Mouse (Mus musculus) heart, adult 2 months (tissue): ENCODE measurements around the gene Akp3. TPM values are rescaled to one million over a fixed set of nuclear protein-coding genes. Genes with fewer than 3 reads are reported as not detected.

Experiments used
- DNase-seq, 2 experiments: peaks; one replicate each; pipeline ENCODE4 v3.0.0; 2021
- H3K27ac ChIP-seq: fragments of 200-600 bp; 2 replicates; pipeline ENCODE4 v1.8.1; 2022
- H3K27me3 ChIP-seq: fragments of 200-500 bp; 2 replicates; pipeline ENCODE4 v1.6.1; 2012; ENCODE audit warnings: mild to moderate bottlenecking, low read length, inconsistent platforms, mixed read lengths; ENCODE audit not compliant: control insufficient read depth, insufficient read depth
- H3K36me3 ChIP-seq: fragments of 200-500 bp; 2 replicates; pipeline ENCODE4 v1.6.1; 2012; ENCODE audit warnings: low read length, inconsistent platforms; ENCODE audit not compliant: control insufficient read depth, insufficient read depth
- H3K4me1 ChIP-seq: fragments of 200-500 bp; 2 replicates; pipeline ENCODE4 v1.6.1; 2011; ENCODE audit warnings: low read length; ENCODE audit not compliant: control insufficient read depth, insufficient read depth
- H3K4me3 ChIP-seq: fragments of 200-600 bp; 2 replicates; pipeline ENCODE4 v1.8.1; 2022
- H3K79me2 ChIP-seq: fragments of 200-500 bp; replicated peaks from 2 replicates; pipeline ENCODE4 v1.6.1; 2012; ENCODE audit warnings: mild to moderate bottlenecking, inconsistent platforms, low read length, moderate library complexity, mixed read lengths; ENCODE audit not compliant: control insufficient read depth, insufficient read depth
- H3K9ac ChIP-seq: fragments of 200-500 bp; 2 replicates; pipeline ENCODE4 v1.6.1; 2012; ENCODE audit warnings: low read depth, mild to moderate bottlenecking, control low read depth, inconsistent platforms, low read length, mixed read lengths
- CTCF ChIP-seq: fragments of 200-600 bp; IDR thresholded peaks from 2 replicates; pipeline ENCODE4 v1.8.1; 2022; ENCODE audit warnings: antibody characterized with exemption, mild to moderate bottlenecking, moderate library complexity
- EP300 ChIP-seq: fragments of 200-500 bp; IDR thresholded peaks from 2 replicates; pipeline ENCODE4 v1.6.1; 2011; ENCODE audit warnings: low read depth, low read length, control low read depth; ENCODE audit not compliant: insufficient read depth
- POLR2A ChIP-seq: fragments of 200-500 bp; IDR thresholded peaks from 2 replicates; pipeline ENCODE4 v1.6.1; 2011; ENCODE audit warnings: mild to moderate bottlenecking, low read depth, low read length, control low read depth; ENCODE audit not compliant: insufficient read depth
- WGBS: fragments of 180-500 bp; shearing (Covaris S2); methylation state at CpG from one replicate; pipeline ENCODE4 v1.1.7; 2018; 5-methylcytosine and 5-hydroxymethylcytosine counted together
- intact Hi-C: fragments of 180-260 bp; cut with DNase I; formaldehyde crosslinking; loops from one replicate; pipeline ENCODE4 v1.15.1; 2025
- polyA plus RNA-seq: library from polyadenylated mRNA; depleted of rRNA; stranded (reverse); fragments of >200 nt; gene quantifications from 2 replicates; pipeline ENCODE4 v1.2.3, GENCODE M21; 2012
- total RNA-seq, 2 experiments: library from RNA; stranded (reverse); gene quantifications; 2 replicates each; pipeline ENCODE4 v1.2.3; 2021

Akp3 gene
- total and polyA plus RNA-seq, 3 experiments, result 0.06 TPM; not detected in 2

DNA sequence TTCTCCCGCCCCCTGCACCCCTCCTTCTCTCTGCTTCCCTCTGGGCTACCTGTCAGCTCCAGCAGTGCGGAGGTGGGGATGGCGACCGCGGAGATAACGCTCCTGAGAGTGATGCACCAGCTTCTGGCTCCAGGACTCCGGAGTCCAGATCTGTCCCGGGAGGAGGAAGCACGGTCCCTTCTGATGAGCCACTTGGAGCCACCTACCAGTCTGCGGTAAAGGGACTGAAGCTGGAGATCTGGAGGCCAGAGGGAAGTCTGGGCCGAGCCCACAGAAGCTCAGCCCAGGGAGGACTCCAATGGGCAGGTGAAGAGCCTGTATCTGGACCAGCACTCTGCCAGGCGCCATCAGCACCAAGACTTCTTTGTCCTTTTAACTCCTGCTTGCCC lies 31.4 kb downstream of the Akp3 start, which contains the start of gene Ecel1:
Gene Ecel1, minus strand, starts transcription at position 323 of the 389 bp plus-strand sequence.
- no peak within 1 kb of the TSS for H3K4me3 ChIP-seq
- no peak for TF ChIP-seq CTCF
- no peak for TF ChIP-seq EP300
- no peak for TF ChIP-seq POLR2A
- H3K4me1 ChIP-seq, result no peaks in the 10 kb centered on the region
- WGBS, result 2% methylated on average over 12 of the region's 12 CpGs
- peaks cover 25% of the 10 kb centered on the region for H3K27me3 ChIP-seq
- intact Hi-C loops, result no loop called here
- no peak within 1 kb of the TSS for H3K27ac ChIP-seq
- no peaks in the 10 kb centered on the region for H3K36me3 ChIP-seq
- H3K79me2 ChIP-seq, result no peaks in the 10 kb centered on the region
- no peak for DNase-seq
- H3K9ac ChIP-seq, result no peak within 1 kb of the TSS

GRCm38 (mm10) chr1:87159396-87159795 lies 34.6 kb downstream of the Akp3 start:
- Histone ChIP-seq H3K36me3 (no peaks in the 10 kb centered on the region), H3K9ac (no peak overlapping the region), H3K27ac (no peak overlapping the region), H3K4me1 (no peaks in the 10 kb centered on the region), H3K27me3 (peaks cover 18% of the 10 kb centered on the region), H3K4me3 (no peak overlapping the region), H3K79me2 (no peaks in the 10 kb centered on the region)
- TF ChIP-seq POLR2A, result no peak
- TF ChIP-seq CTCF, result no peak
- TF ChIP-seq EP300, result no peak
- WGBS, result 81% methylated on average over 3 of the region's 3 CpGs
- intact Hi-C loops, result no loop called here
- DNase-seq, result no peak

- H3K9ac ChIP-seq, result no peak overlapping the region
- intact Hi-C loops, result no loop called here
- H3K27me3 ChIP-seq, result no peaks in the 10 kb centered on the region; the same call in 1 of the 2 replicates
- H3K27ac ChIP-seq, result no peak overlapping the region
- TF ChIP-seq EP300 (no peak), POLR2A (no peak), CTCF (no peak)
- no peaks in the 10 kb centered on the region for H3K4me1 ChIP-seq
- no peaks in the 10 kb centered on the region for H3K36me3 ChIP-seq
- WGBS, result 26% methylated on average over 11 of the region's 11 CpGs
- no peak for DNase-seq
- no peaks in the 10 kb centered on the region for H3K79me2 ChIP-seq
- H3K4me3 ChIP-seq, result no peak overlapping the region
These were observed 39.5 kb downstream of the Akp3 start for GRCm38 (mm10) chr1:87164164-87164795.

DNA sequence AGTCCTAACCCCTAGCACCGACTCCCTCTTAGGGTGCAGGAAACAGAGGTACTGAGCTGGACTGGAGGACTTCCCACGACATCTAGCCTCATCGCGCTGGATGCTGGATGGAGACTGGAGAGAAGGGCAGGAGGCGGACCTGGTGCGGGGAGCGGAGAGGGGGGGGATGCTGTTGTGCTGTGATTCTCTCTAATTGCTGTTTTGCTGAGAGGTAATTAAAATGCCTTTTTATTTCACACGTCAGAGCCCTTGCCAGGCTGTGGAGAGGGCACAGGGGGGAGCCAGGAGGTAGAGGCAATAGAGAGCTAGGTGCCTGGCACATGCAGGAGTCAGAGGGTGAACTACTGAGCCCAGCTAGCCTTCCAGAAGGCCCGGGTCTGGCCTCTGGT lies 40.0 kb downstream of the Akp3 start:
- 44% methylated on average over 9 of the region's 9 CpGs for WGBS
- H3K9ac ChIP-seq, result no peak overlapping the region
- no peak overlapping the region for H3K27ac ChIP-seq
- H3K4me3 ChIP-seq, result no peak overlapping the region
- no peaks in the 10 kb centered on the region for H3K36me3 ChIP-seq
- no peak for DNase-seq
- no peaks in the 10 kb centered on the region for H3K4me1 ChIP-seq
- no peaks in the 10 kb centered on the region for H3K79me2 ChIP-seq
- no peak for TF ChIP-seq CTCF
- no peak for TF ChIP-seq EP300
- TF ChIP-seq POLR2A, result no peak
- intact Hi-C loops, result no loop called here
- no peaks in the 10 kb centered on the region; the same call in 1 of the 2 replicates for H3K27me3 ChIP-seq

DNA sequence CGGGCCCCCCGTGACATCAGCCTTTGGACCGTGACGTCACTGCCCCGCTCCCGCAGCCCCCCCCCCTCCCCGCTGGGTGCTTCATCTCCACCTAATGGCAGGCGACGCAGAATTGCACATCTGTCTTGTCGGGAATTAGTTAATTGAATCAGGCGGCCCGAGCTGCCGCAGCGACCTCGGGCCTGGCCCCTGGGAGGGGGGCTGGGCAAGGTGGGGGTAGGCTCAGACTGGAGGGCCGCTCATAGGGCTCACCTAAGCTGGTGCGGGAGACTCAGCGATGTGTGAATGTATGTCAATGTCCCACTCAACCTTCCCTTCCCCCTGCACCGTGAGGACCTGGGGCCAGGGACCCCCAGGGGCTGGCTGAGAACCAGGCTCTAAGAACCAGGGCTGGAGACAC lies 45.7 kb downstream of the Akp3 start:
- Histone ChIP-seq H3K36me3 (no peaks in the 10 kb centered on the region), H3K27ac (no peak overlapping the region), H3K9ac (no peak overlapping the region), H3K79me2 (no peaks in the 10 kb centered on the region), H3K4me3 (no peak overlapping the region), H3K4me1 (no peaks in the 10 kb centered on the region; the same call in 1 of the 2 replicates), H3K27me3 (peaks cover 3% of the 10 kb centered on the region; the same call in 1 of the 2 replicates)
- intact Hi-C loops, result no loop called here
- TF ChIP-seq POLR2A (no peak), EP300 (no peak), CTCF (no peak)
- 16% methylated on average over 19 of the region's 19 CpGs for WGBS
- DNase-seq, result no peak

GRCm38 (mm10) chr1:87171312-87171711 lies 46.5 kb downstream of the Akp3 start:
- Histone ChIP-seq H3K27ac (no peak overlapping the region), H3K9ac (no peak overlapping the region), H3K4me1 (no peaks in the 10 kb centered on the region; the same call in 1 of the 2 replicates), H3K4me3 (no peak overlapping the region), H3K27me3 (peaks cover 3% of the 10 kb centered on the region; the same call in 1 of the 2 replicates), H3K79me2 (no peaks in the 10 kb centered on the region), H3K36me3 (no peaks in the 10 kb centered on the region)
- 94% methylated on average over 1 of the region's 1 CpGs for WGBS
- TF ChIP-seq POLR2A, result no peak
- no peak for TF ChIP-seq EP300
- TF ChIP-seq CTCF, result no peak
- intact Hi-C loops, result no loop called here
- no peak for DNase-seq
